8 mouse cellular contexts compared by ENCODE assay signal in genomic region chr8:79397705-79398250, GRCm38 (mm10). TPM values are rescaled to one million over a fixed set of nuclear protein-coding genes. Genes with fewer than 3 reads are reported as not detected.
DNase-seq lines count a peak whose midpoint lies in the region; ATAC-seq and TF ChIP-seq lines count a peak whose summit lies in the region.

No protein-coding gene starts in this region.

- peak; percentile 4 for ATAC-seq in hindbrain, embryonic 16.5 days

- intact Hi-C loops in left cerebral cortex, postnatal 4 days (cut with DNase I), result loop anchor here (5.0 to 10.0 kb wide), 3 partner anchors 45 to 187 kb away; partner anchors contain the start of gene Mmaa

- TF ChIP-seq POLR2A in cerebellum, adult 2 months (IDR thresholded peaks at IDR 0.05; ENCODE audit: borderline replicate concordance, insufficient read depth, low read length), result no peak

- H3K36me3 ChIP-seq in hindbrain, embryonic 16.5 days (ENCODE audit: control insufficient read depth, insufficient read depth, low read length), result no peaks in the 10 kb centered on the region
- no peaks in the 10 kb centered on the region for H3K36me3 ChIP-seq in megakaryocyte, embryonic 14.5 days (replicated peaks; ENCODE audit: low read length)

- peak overlapping the region; percentile 60 for H3K27ac ChIP-seq in cerebellum, adult 2 months (ENCODE audit: insufficient read depth, low read length)
- H3K27ac ChIP-seq in hindbrain, embryonic 16.5 days (ENCODE audit: low read depth, low read length), result peak overlapping the region; percentile 98

- no peaks in the 10 kb centered on the region for H3K9me3 ChIP-seq in hindbrain, embryonic 16.5 days (ENCODE audit: control insufficient read depth, low read length)
- H3K9me3 ChIP-seq in megakaryocyte, embryonic 14.5 days, result peaks cover under 1% of the 10 kb centered on the region; the same call in 1 of the 2 replicates

- H3K9ac ChIP-seq in hindbrain, embryonic 16.5 days (ENCODE audit: low read depth, low read length), result peak overlapping the region; percentile 99

- peak overlapping the region; percentile 73 for H3K4me2 ChIP-seq in hindbrain, embryonic 16.5 days (ENCODE audit: low read length)

- DNase-seq in cerebellum, adult 2 months, result no peak
- no peak for DNase-seq in cerebellum, postnatal 4 days (ENCODE audit: low spot score in 2 of 2)
- peak; percentile 46 for DNase-seq in thymus, postnatal 0 days (ENCODE audit: low spot score)
- no peak for DNase-seq in thymus, postnatal 10 days (ENCODE audit: low spot score in 2 of 2)
- no peak for DNase-seq in ovary, postnatal 10 days (ENCODE audit: low spot score)
- no peak for DNase-seq in left cerebral cortex, postnatal 4 days

- H3K27me3 ChIP-seq in cerebellum, adult 2 months (ENCODE audit: control insufficient read depth, insufficient read depth, low read length), result no peaks in the 10 kb centered on the region
- H3K27me3 ChIP-seq in hindbrain, embryonic 16.5 days (replicated peaks; ENCODE audit: control insufficient read depth, insufficient read depth, low read length), result no peaks in the 10 kb centered on the region
- H3K27me3 ChIP-seq in megakaryocyte, embryonic 14.5 days (replicated peaks), result peaks cover 40% of the 10 kb centered on the region

- TF ChIP-seq CTCF in cerebellum, adult 2 months (IDR thresholded peaks at IDR 0.05; ENCODE audit: borderline replicate concordance, insufficient read depth, low read depth, low read length), result no peak

- peak overlapping the region; percentile 72 for H3K4me3 ChIP-seq in cerebellum, adult 2 months (replicated peaks; ENCODE audit: insufficient read depth, low read depth, low read length)
- H3K4me3 ChIP-seq in hindbrain, embryonic 16.5 days (ENCODE audit: low read length), result peak overlapping the region; percentile 90
- peak overlapping the region; percentile 94 for H3K4me3 ChIP-seq in megakaryocyte, embryonic 14.5 days (replicated peaks)

- peaks cover 11% of the 10 kb centered on the region for H3K4me1 ChIP-seq in cerebellum, adult 2 months (ENCODE audit: control insufficient read depth, insufficient read depth, low read length)
- peaks cover 34% of the 10 kb centered on the region for H3K4me1 ChIP-seq in hindbrain, embryonic 16.5 days (ENCODE audit: control insufficient read depth, insufficient read depth, low read depth, low read length)
- peaks cover 37% of the 10 kb centered on the region for H3K4me1 ChIP-seq in megakaryocyte, embryonic 14.5 days

- WGBS in cerebellum, adult 2 months, result 4% methylated on average over 7 of the region's 7 CpGs
- 5% methylated on average over 7 of the region's 7 CpGs for WGBS in hindbrain, embryonic 16.5 days

RNA-seq across cellular contexts. Expression of gene Smad1, which starts 1.5 kb away (rescaled TPM):
- polyA plus RNA-seq in cerebellum, adult 2 months (2012; rRNA removed), result 29.1 and 29.5 TPM in 2 replicates
- polyA plus RNA-seq in thymus, postnatal 0 days (2015; fragmentation: Nextera tagmentation; extraction: Ambion mirVana), result 25.4 and 26.5 TPM in 2 replicates
- polyA plus RNA-seq in hindbrain, embryonic 16.5 days (2015; fragmentation: Nextera tagmentation; extraction: Ambion mirVana), result 55.2 and 62.3 TPM in 2 replicates
- 8.0 and 25.1 TPM in 2 replicates for polyA plus RNA-seq in megakaryocyte, embryonic 14.5 days (2012; ENCODE audit: insufficient read depth, low replicate concordance)
- 10 to 100 TPM; 56.5 to 60.8 TPM for total RNA-seq in left cerebral cortex, postnatal 4 days (2021)
